Mouse (Mus musculus) spleen, adult 2 months (tissue): Measurements from ENCODE around the gene Muc3.

Experiments used
- CTCF ChIP-seq: fragments of 200-500 bp; IDR thresholded peaks from 2 replicates; pipeline ENCODE4 v1.5.1; 2011; ENCODE audit warnings: mild to moderate bottlenecking, inconsistent platforms; ENCODE audit not compliant: insufficient read depth, insufficient read length, insufficient replicate concordance; ENCODE audit errors: extremely low read depth
- POLR2A ChIP-seq: fragments of 200-500 bp; IDR thresholded peaks from 2 replicates; pipeline ENCODE4 v1.6.1; 2011; ENCODE audit warnings: low read depth, low read length, inconsistent platforms

DNA sequence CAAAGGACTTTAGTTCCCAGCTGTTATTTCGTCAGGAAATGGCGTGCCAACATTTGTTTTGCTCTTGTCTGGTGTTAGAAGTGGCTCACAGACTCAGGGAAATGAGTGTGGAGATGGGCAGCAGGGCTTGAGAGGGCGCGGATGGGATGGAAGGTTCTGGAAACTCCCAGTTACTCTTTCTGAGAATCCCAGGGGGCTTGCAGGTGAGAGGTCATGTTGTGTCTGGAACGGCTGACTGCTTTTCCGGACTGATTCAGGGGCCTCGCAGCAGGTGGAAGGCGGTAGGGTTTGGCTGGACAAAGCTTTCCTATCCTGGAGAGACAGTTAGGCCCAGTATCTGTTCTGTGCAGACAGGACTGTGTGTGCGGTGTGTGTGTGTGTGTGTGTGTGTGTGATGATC, 55.4 kb downstream of the Muc3 start:
- TF ChIP-seq POLR2A (no peak), CTCF (no peak)
